Mouse (Mus musculus) brain, adult 2 months (tissue): Measurements from ENCODE around the gene Il9r.

Experiments used
- DNase-seq: peaks from one replicate; pipeline ENCODE4 v3.0.0; 2011; ENCODE audit warnings: low read depth, low spot score

The Il9r gene

DNA sequence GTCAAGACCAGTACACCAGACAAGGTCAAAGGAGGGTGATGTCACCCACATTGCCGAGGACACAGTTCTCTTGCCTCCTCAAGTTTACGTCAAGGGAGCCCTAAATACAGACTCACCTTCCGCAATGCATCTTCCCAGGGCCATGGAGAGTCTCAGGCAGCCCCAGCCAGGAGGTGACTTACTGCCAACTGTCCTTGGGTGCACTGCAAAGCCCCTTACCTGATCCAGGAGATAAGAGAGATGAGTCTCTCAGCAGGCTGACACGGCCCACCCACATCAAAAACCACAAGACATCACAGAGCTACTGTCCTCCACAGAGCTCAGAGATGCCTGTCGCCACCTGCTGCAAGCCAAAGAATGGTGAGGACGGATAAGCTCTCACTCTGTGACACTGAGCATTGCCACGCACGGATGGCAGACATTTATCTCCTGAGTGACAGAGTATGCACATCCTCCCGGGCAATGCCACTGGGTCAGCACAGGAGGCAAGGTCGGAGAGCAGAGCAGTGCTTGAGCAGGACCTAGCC is at the start of gene Il9r:
Gene Il9r (minus strand): TSS at position 205 of the 527 bp plus-strand sequence.
- no peak for DNase-seq

DNA sequence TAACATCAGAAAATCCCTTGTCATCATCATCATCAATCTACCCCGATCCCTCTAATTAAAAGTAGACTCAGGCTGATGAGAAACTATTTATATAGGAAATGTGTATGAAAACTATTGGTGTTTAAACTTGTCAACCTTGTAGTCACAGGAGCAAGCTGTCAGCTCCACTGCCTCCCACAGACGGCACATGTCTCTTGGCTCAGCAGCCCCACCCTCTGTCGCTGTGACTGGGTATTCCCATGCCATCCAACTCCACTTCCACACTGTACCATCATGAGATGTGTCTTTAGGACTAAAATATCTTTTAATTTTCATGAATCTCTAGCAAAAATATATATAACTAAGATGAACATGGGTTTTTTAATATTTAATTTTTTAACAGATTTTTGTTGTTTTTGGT is 48.3 kb upstream of the Il9r start:
- DNase-seq: peak; percentile 60

DNA sequence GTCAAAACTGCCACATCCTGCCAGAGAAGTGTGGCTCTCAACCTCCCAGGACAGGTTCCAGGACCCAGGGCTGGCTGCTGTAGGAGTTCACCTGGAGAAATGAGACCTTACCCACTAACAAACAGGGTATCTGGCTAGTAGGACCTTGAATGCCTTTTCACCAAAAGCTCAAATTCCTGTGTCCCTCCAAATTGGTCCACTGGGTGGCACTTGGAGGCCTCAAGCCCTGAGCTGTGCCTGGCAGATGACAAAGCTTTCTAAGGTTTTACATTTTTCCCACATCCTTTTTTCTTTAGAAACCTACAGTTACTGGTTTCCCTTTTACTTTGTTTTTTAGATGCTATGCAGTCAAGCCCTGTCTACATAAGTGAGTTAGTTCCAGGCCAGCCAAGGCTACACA is 47.0 kb upstream of the Il9r start:
- DNase-seq: no peak

DNA sequence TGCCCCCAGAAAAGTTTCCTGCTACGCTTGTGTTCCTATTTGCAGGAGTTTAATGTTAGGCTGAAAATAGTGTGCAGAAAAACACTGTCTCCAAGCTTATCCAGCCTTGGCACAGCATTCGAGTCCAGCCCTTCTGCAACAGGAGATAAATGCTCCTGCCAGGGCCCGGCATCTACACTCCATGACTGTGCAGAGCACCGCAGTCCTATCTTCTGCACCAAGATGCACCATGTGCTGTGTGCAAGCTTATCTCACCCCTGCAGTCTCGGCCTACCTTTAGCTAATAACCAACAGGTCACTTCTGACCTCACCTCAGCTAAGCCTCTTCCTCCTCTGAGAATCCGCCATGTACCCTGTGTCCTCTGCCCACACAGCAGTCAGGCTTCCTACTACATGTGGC is 45.5 kb upstream of the Il9r start:
- DNase-seq: no peak

DNA sequence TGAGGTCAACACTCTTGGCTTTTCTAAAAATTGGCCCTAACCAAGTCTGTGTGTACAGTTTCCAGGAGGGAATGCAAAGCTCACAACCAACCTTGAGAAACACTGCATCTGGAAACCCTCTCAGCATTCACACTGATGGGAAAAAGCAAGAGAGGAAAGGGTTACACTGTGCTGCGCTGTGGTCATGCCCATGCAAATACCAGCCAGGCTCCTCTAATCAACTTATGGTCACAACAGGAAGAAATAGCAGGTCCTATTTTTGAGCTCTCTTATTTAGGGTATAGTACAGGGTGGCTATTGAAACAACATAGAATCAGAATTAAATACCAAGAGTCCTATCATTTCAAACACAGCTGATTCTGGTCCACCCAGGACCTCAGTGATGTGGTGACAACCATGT is 44.5 kb upstream of the Il9r start:
- no peak for DNase-seq

DNA sequence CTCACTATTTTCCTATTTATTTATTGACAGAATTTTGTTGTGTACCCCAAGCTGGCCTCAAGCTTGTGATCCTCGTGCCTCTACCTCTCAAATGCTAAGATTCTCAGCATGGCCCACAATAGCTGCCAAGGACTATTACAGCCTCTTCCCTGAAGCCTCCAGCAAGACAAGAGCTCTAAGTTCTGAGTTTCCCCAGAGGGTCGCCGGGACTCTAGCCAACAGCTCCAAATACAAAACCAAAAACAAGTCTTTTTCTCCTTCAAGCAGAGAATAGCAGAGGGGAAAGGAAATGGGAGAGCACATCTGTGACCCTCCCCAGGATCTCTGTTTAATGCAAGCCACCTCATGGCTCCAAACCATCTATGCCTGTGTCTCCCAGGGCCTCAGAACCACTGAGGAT is 44.0 kb upstream of the Il9r start:
- DNase-seq: no peak

GRCm38 (mm10) chr11:32243205-32243955 is 43.3 kb upstream of the Il9r start:
- DNase-seq: peak; percentile 75

DNA sequence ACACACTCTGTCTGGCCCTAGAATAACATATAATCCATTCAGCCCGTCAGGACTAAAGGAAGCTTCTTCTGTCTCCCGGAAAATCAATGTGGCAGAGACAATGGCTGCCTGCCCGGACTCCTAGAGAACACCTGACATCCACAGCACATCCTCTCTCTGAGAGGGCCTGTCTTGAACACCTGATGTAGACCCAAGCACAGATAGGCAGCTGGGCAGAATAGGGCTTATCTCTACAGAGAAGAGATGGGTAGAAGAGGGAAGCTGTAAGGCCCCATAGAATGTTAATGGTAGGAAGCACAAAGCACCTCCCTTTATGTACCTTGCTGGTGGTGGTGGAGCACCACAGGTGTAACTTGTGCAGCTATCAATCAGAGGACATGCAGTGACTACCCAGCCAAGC is 42.1 kb upstream of the Il9r start:
- no peak for DNase-seq

GRCm38 (mm10) chr11:32241391-32241790 is 41.3 kb upstream of the Il9r start:
- no peak for DNase-seq

- DNase-seq: peak; percentile 86
Measured at GRCm38 (mm10) chr11:32238093-32238860, 38.2 kb upstream of the Il9r start.

DNA sequence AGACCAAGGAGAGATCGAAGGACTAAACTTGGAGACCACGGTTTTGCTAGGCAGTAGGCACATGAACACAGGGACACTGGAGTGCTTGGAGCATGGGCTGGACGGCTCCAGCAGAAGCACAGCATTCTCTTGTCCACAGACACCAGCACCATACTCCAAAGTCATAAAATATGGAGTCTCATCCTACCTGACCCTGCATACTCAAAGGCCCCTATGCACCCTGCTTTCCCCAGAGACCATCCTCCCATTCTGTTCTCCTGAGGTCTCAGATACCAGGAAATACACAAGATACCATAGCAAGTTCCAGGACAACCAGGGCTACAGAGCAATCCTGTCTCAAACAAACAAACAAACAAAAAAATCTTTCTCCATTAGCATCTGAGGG is 37.3 kb upstream of the Il9r start:
- no peak for DNase-seq

DNA sequence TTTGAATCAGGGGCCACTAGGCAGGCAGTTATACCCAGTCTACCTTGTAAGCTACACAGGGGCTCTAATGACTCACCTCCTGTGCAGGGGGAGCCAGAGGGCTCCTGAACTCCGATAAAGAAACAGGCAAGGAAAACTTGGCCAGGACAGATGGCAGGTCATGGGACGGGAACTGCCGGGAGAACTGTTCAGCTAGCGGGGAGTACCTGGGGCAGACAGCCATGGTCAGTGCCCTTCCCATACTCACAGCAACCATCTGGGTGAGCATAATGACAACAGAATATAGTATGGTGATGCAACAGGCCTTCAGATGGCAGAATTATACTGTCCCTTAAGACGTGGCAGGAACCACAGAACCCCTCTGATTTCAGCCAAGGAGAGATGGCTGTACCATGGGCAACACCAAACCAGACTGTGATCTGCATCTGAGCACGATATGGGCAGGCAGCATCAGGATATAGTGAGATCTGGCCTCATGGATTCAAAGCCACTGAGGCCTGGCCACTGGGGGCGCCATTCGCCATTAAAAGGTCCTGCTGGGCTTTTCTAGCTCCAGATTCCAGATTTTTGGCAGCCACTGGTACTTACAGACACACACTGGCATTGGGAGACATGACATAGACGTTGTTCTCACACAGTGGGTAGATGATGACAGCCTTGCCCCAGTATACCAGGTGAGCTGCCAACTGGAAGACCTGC is 36.8 kb upstream of the Il9r start:
- DNase-seq: peak; percentile 76

DNA sequence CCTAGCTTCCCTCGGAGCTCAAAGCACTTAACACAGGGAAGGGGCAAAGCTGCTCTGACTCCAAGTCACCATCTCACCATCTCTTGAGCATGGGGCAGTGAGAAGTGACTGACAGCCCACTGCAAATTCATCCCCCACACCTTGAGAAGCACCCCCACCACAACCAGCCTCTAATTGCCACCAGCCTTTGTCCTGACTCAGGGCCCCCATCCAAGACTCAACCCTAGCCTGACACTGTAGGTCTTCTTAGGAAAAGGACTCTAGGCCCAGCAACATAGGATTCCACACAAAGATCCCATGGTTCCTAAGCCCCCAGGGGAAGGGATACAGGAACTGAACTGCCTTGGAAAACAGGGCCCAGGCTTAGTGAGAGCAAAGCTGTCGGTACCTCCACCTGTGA is 36.1 kb upstream of the Il9r start:
- DNase-seq: no peak

DNA sequence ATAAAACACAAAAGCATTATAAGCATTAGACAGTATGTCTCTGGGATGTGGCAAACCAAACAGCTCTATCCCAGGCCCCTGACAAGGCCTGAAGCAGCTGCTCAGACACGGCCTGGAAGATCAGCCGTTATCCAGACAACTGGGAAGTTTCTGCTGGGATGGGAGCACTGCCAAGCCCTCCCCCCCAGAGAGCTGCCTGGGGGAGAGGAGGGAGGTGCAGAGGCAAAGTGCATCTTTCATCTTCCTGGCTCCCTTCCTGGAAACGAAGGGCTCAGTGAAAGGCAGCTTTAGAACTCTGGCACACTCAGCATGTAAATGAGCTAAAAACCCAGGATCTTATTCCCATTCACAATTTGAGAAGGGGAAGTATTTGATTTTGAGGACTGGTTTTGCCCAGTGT is 35.6 kb upstream of the Il9r start:
- peak; percentile 89 for DNase-seq

DNA sequence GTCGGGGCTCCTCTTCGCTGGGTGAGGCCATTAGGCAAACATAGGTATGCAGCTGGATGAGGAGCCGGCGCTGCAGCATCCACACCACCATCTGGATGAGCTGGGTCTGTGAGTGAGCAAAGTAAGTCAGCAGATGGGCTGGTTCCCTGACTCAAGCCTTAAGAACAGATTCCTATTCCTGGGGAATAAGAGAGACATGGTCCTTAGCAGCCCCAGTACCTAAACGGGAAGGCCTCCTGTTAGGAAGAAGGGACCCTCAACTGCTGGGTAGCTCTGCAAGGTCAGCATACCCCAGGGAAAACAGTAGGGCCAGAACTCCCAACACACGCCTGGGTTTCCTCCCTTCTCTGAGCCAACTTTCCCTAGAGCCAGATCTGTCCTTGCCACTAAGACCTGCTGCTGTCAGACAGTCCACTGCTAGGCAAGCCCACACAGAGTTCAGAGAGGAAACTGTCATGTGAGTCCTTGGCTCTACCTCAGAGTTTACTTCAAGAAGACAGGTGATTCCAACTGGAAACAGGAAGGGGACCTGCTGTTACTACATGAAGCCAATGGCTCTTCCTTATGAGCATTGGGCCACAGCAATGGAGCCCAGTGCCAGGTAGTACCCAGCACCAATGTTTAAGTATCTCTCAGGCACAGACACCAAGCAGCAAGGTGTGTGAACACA is 34.9 kb upstream of the Il9r start:
- DNase-seq: peak; percentile 61

DNA sequence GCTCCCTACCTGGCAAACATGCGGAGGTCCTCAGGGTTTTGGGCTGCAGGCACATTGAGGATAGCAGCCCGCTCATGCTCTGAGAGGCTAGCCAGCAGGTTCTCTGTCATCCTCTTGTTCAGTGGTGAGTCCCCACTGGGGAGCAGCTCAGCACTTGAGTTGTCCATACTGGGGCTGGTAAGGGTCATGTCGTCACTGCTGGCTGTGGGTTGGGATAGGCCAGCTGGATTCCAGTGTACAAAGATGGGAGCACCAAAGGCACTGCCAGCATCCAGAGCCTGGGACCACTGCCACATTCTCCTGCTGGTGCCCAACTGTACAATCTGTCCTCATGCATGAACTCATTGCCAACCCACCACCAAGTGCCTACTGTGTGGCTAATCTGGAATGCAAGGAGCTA is 33.8 kb upstream of the Il9r start:
- peak; percentile 65 for DNase-seq

DNA sequence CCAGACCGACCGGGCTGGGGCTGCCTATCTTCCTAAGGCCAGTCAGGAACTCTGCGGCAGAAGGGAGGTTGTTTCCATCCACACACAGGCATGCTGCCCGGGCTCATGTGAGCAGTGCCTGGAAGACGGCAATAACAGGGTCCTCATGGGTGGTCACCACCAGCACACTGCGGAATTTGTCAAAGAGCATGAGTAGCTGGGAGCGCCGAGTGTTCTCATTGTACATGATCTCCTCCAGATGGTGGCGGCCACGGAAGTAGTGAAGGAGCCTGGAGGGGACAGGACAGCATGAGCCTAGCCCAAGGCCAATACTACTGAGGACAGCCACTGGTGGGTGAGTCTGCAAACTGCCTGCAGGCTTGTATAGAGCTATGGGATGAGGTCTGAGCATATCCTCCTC is 32.8 kb upstream of the Il9r start:
- no peak for DNase-seq

DNA sequence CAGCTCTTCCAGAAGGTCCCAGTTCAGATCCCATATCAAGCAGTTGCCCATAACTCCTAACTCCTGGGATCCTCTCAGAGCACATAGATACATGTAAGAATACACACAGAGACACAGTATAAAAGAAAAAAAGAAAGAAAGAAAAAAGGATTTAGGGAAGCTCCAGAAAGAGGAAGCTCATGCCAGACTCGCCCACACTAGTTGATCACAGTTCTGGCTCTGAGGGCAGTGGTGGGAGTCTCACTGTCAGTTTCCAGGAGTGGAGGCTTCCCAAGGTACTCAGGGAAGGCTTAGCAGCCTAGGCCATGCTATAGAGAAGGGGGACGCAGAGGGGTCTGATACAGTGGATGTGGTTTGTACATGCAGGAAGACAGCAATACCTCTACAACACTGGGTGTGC is 31.0 kb upstream of the Il9r start:
- DNase-seq: peak; percentile 81

DNA sequence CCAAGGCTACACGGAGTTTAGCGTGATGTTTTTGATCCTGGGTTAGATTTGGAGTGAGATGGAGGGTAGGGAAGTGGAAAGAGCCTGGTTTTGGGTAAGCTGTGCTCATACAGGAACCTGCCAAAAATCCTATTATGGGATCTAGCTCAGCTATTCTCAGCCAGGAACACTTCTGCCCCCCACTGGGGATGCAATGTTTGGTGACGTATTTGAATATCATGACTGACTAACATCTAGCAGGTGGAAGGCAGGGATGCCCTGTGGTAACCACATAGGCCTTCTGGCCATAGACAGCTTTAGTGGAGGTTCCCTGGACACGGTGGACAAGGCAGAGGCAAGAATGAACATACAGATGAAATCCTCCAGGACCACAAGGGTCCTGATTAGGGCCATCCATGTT is 30.1 kb upstream of the Il9r start:
- DNase-seq: peak; percentile 91

DNA sequence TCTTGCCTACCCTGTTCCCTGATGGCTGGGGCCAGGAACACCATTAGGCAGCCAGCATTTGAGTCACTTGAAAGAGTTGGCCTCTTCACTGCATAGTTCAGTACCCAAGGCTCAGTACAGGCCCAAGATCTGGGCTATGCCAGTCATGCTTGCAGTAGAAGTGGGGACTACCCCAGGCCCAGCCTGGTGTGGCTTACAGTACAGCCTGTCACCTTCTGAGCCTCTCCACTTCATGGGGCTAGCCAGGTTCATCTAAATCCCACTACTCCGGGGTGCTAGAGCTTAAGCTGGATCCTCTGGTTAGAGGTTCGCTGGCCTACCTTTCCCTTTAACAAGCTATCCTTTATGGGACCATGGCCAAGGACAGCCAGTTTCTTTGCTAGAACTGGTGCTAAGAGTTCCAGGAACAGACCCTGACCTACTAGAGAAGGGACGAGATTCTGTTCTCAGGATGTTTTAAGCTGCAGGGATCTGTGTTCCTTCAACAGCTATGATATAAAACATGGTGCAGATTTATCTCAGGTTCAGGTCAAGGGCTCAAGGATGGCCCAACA is 28.3 kb upstream of the Il9r start:
- no peak for DNase-seq

DNA sequence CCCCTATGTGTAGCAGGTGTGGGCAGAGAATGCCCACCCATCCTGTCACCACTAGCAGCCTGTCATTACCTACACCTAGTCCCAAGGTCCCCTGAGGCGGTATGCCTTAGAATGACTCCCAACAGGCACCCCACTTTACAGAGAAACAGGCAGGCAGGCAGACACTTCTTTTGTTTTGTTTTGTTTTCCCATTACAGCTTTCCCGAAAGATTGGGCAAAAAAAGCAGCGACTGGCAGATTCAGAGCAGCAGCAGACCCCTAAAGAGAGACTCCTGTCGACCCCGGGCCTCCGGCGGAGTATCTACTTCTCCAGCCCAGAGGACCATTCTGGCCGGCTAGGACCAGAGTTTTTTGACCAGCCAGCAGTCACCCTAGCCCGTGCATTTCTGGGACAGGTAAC is 27.5 kb upstream of the Il9r start:
- DNase-seq: no peak

DNA sequence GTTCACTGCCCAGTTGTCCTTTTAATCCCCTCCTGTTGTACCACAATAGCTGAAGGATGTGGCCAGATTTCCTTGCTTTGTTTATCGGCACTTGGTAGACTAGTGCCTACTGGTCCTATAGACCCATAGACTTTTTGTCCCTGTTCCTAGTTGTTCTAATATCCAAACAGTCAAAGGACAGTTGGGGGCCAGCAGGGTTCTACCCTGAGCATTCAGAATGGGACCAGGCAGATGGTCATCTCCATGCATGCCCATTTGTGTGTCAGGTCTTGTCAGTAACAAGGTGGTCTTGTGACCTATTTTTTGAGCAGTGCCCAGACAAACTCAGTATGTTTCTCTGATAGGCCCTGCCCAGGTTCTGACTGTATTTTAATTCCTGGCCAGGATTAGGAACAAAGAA is 27.0 kb upstream of the Il9r start:
- peak; percentile 88 for DNase-seq
